Mouse (Mus musculus) left cerebral cortex, postnatal 36 days (tissue): ENCODE data around the gene Ephb2. TPM values are rescaled to one million over a fixed set of nuclear protein-coding genes. Genes with fewer than 3 reads are reported as not detected.

Experiments used
- DNase-seq, 2 experiments: peaks; one replicate each; pipeline ENCODE4 v3.0.0; 2021 to 2022; ENCODE audit warnings: low spot score in 2 of 2, mixed read lengths in 1 of 2
- intact Hi-C: fragments of 180-260 bp; cut with DNase I; formaldehyde crosslinking; loops from one replicate; pipeline ENCODE4 v1.15.1; 2025
- total RNA-seq, 2 experiments: library from RNA; stranded (reverse); gene quantifications; 2 replicates each; pipeline ENCODE4 v1.2.3; 2021

Gene Ephb2
- total RNA-seq = 10 to 100 TPM; 16.9 to 18.0 TPM

GRCm38 (mm10) chr4:136835621-136836386 lies at the start of gene Ephb2:
Ephb2 (minus strand) TSS chr4:136835988.
- intact Hi-C loops = no loop called here
- DNase-seq = peak; percentile 85

GRCm38 (mm10) chr4:136878601-136879000 lies 42.8 kb upstream of the Ephb2 start:
- intact Hi-C loops = no loop called here
- DNase-seq = no peak

DNA sequence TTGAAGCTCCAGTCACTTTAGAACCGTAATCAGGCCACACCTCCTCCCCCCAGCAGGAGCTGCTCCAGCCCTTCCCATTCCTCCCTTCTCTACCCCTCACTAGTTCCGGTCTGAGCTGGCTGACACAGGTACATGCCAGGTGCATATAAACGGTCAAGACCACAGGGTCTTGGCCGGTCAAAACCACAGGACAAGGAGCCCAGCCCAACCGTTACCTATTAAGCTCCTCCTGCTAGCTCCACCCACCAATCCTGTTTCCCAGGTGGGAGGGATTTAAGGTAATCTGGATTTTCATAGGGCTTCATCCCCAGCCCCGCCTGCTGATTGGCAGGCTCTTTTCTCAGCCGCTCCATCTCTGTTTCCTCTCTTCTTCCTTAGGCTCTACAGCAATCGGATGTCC lies 42.4 kb upstream of the Ephb2 start:
- DNase-seq = no peak
- intact Hi-C loops = no loop called here

DNA sequence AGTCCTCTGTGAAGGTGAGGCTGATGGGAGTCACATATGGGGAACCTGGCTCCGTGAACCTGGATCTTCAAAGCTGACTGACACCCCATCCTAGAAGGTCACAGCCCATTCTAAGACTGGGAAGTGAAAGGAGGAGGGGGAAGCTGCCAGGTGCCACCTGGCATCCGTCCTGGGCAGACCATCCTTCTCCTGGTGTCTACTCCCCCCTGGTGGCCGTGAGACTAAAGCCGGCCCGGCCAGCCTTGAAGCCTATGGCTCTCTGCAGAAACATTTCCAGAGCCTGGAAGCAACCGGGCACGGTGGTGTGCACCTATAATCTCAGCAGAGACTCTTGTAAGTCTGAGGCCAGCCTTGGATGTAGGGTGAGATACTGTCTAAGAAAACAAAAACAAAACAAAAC lies 41.2 kb upstream of the Ephb2 start:
- DNase-seq = peak; percentile 32 to 47
- intact Hi-C loops = loop anchor here (2.0 kb wide), 1 partner anchor 228 kb away; no protein-coding TSS in a partner anchor

DNA sequence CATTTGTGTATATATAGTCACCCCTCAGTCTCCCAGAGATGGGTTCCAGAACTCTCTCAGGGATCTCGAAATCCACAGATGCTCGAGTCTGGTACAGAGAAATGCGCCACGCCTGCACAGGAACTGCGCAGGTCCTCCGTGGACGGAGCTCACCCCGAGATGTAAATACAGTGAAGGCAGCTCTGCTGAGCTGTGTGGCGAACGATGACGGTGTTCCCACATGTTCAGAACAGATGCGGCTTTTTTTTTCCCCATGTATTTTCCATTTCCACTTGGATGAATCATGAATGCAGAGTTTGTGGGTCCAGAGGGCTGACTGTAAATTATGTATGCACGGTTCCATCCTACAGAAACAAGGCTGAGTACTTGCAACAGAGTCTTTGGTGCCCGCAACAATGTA lies 39.2 kb upstream of the Ephb2 start:
- no peak for DNase-seq
- intact Hi-C loops = no loop called here

- intact Hi-C loops = no loop called here
- no peak for DNase-seq
Measured at GRCm38 (mm10) chr4:136868371-136868770, 32.6 kb upstream of the Ephb2 start.

- intact Hi-C loops = no loop called here
- no peak for DNase-seq
Measured at GRCm38 (mm10) chr4:136867690-136868345, 32.0 kb upstream of the Ephb2 start.

DNA sequence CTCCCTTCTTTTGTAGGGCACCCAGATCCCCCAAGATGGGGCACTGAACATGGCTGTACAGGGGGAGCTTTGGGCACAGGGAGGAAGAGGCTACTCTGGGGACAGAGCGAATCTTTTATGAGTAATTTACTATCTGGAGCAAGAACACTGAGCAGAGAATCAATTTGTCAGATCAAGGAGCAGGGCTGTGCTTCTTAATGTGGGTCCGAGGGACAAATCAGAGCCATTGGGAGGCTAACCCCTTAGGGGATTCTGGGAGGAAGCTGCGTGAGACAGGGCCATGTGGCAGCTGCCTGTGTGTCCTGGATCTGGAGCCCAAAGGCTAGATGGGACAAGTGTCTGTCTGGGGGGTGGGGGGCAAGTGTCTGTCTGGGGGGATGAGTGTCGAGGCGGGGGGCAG lies 29.7 kb upstream of the Ephb2 start:
- intact Hi-C loops = no loop called here
- no peak for DNase-seq

DNA sequence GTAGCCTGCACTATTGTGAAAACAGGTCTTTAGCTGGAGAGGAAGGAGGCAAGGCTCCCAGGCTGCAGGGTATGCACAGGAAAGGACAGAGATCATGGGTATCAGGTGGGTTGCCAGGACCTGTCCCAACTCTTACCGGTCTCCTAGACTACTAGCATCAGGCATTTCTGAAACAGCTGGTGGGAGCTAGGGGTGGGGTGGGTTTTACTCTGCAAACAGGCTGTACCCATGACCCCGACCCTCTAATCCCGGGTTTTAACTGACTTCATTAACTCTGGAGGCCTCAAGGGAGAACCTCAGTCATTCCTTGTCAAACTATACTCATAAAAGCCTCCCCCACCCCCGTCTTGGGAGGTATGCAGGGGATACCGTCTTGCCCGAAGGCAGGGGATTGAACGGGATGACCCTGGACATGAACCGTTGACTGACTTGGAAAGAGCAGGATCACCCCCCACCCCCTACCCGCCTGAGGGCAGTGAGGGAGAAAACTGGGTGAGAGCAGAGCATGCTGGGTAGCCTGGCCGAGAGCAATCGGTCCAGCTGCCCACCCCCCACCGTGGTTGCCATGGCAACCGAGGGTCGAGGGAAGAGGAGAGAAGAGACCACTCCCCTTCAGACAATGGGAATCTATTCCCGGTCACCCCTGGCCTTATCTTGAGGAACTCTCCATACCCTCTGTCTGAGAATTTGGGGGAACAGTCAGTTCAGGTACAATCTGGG lies 29.1 kb upstream of the Ephb2 start:
- intact Hi-C loops = no loop called here
- DNase-seq = no peak

DNA sequence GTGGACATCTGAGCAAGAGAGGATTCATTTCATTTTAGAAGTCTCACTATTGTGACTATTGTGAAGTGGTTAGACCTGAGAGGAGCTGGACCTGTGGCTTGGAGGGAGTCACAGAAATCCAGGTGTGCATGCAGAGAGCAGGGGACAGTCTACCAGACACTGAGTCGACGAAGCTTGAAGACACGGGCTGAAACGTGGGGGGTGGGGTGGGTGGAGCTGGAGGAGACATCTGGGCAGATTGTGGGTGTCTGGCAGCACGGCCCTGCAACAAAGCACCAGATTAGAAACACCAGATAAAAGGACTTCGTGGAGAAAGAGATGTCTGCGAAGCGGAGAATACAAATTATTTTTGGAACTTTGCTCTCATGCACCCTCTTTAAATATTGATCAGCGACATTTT lies 27.7 kb upstream of the Ephb2 start:
- intact Hi-C loops = no loop called here

GRCm38 (mm10) chr4:136862411-136862810 lies 26.6 kb upstream of the Ephb2 start:
- no peak for DNase-seq
- intact Hi-C loops = no loop called here

More for the DNA sequence above, 27.7 kb upstream of the Ephb2 start:
- no peak for DNase-seq

- intact Hi-C loops = no loop called here
- no peak for DNase-seq
Measured at GRCm38 (mm10) chr4:136861806-136862205, 26.0 kb upstream of the Ephb2 start.

DNA sequence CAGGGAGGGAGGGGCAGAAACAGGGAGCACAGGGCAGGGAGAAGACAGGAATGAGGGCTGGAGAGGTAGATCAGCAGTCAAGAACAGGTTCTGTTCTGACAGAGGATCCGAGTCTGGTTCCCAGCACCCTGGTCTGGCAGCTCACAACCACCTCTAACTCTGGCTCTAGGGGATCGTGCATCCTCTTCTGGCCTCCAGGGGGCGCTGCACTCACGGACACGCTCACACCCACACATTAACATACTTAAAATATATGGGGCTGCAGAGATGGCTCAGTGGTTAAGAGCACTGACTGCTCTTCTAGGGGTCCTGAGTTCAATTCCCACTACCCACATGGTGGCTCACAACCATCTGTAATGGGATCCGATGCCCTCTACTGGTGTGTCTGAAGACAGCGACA lies 24.2 kb upstream of the Ephb2 start:
- intact Hi-C loops = no loop called here
- no peak for DNase-seq

GRCm38 (mm10) chr4:136855081-136855480 lies 19.3 kb upstream of the Ephb2 start:
- DNase-seq = no peak
- intact Hi-C loops = no loop called here

DNA sequence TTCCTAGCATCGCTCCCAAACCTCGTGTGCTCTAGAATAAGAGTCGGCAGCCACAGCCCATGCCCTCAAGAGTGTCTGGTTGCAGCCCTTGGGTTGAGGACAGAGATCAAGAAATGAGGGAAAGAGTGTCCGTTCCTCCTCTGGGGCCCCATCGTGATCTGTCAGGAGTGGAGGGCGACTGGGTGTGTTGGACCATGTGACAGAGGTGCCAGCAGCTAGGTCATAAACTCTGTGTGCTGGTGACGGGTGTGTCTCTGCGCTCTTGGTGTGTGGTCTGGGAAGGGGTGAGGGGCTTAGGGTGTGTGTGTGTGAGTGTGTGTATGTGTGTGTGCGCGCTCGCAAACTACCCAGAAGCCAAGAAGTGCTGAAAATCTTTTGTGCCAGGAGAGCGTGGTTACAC lies 17.2 kb upstream of the Ephb2 start:
- intact Hi-C loops = no loop called here

DNA sequence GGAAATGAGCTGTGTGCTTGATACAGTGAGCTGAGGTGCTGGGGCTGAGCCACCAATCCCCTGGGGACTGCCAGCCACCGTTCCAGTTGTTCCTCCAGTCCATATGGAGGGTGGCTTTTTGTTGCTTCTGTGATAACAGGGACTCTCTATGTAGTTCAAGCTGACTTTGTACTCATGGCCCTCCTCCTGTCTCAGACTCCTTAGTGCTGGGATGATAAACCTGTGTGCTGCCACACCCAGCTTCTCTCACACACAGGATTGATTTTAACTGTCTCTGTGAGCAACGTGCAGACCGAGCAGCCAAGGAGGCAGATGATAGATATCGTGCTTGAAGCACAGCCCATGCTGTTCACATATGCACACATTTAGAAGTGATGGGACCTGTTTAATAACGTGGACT lies 16.3 kb upstream of the Ephb2 start:
- no peak for DNase-seq
- intact Hi-C loops = no loop called here

More for the DNA sequence above, 17.2 kb upstream of the Ephb2 start:
- no peak for DNase-seq

- intact Hi-C loops = no loop called here
- peak; percentile 46 to 51 for DNase-seq
Measured at GRCm38 (mm10) chr4:136848565-136848964, 12.8 kb upstream of the Ephb2 start.

DNA sequence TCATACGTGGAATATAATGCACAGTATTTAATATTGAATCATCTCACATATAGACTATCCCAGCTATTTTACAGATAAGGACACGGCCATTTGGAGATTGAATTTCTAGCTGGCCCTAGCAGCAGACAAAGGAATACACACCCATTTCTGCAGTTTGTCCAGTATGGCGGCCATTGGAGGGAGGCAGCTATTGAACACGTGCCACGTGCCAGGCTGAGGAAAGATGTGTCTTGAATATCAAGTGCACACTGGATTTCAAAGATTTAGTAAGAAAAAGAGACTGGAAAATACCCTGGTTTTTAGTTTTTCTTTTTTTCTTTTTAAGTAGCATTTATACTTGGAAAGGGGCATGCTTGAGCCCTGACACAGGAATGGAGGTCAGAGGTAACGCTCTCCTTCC lies 11.4 kb upstream of the Ephb2 start:
- intact Hi-C loops = no loop called here

DNA sequence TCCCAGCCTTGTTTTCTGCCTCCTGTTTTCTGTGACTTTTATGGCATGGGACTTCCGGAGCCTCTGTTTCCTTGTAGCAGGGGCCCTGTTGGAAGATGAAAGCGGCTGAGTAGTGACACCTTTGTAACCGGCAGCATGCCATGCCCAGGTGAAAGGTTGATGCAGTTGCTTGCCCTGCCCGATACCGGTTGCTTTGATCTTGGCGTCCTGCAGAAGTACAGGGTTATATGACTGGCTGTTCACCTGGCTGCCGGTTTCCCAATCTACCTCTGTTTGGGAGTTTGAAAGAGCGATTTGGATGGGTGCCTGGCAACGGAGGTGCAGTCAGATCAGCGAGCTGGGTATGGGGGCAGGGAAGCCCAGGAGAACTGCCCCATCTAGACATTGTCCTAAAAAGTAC lies 7.0 kb upstream of the Ephb2 start:
- DNase-seq = no peak
- intact Hi-C loops = no loop called here

More for the DNA sequence above, 11.4 kb upstream of the Ephb2 start:
- no peak for DNase-seq

GRCm38 (mm10) chr4:136842033-136842432 lies 6.2 kb upstream of the Ephb2 start:
- DNase-seq = no peak
- intact Hi-C loops = no loop called here

GRCm38 (mm10) chr4:136841056-136841455 lies 5.3 kb upstream of the Ephb2 start:
- peak; percentile 73 to 75 for DNase-seq
- intact Hi-C loops = loop anchor here (1.0 kb wide), 1 partner anchor 163 kb away; no protein-coding TSS in a partner anchor
